Mouse (Mus musculus): ENCODE measurements around the gene Ncl. TPM values are rescaled to one million over a fixed set of nuclear protein-coding genes. Genes with fewer than 3 reads are reported as not detected.

Ncl gene
- total RNA-seq (2021): 100 to 1,000 TPM in 1 of 2 experiments, 10 to 100 TPM in 1; 79.3 to 101 TPM
- long read RNA-seq, experiment 1, full-length matches to known transcripts: 41 of 69 reads
- long read RNA-seq, experiment 1, partial matches to known transcripts: 21 of 69 reads
- long read RNA-seq, experiment 1, other reads (novel, unspliced or antisense): 7 of 69 reads
- long read RNA-seq, experiment 2, full-length matches to known transcripts: 55 of 104 reads
- long read RNA-seq, experiment 2, partial matches to known transcripts: 37 of 104 reads
- long read RNA-seq, experiment 2, other reads (novel, unspliced or antisense): 12 of 104 reads

GRCm38 (mm10) chr1:86358906-86359797 lies at the start of gene Ncl:
Ncl (minus strand) TSS chr1:86359400.
- peak; percentile 94 to 96 for DNase-seq
- intact Hi-C loops (cut with DNase I): no loop called here

GRCm38 (mm10) chr1:86408515-86408914 lies 49.3 kb upstream of the Ncl start:
- intact Hi-C loops (cut with DNase I): no loop called here
- DNase-seq: no peak

- DNase-seq: no peak
- intact Hi-C loops (cut with DNase I): no loop called here
Observed at GRCm38 (mm10) chr1:86406914-86407313, 47.7 kb upstream of the Ncl start.

- intact Hi-C loops (cut with DNase I): no loop called here
- no peak for DNase-seq
Observed at GRCm38 (mm10) chr1:86406313-86406712, 47.1 kb upstream of the Ncl start.

GRCm38 (mm10) chr1:86404834-86405233 lies 45.6 kb upstream of the Ncl start:
- intact Hi-C loops (cut with DNase I): no loop called here
- DNase-seq: no peak

GRCm38 (mm10) chr1:86400096-86400754 lies 41.0 kb upstream of the Ncl start:
- DNase-seq: no peak

GRCm38 (mm10) chr1:86399322-86399721 lies 40.1 kb upstream of the Ncl start:
- intact Hi-C loops (cut with DNase I): no loop called here
- DNase-seq: no peak

More at GRCm38 (mm10) chr1:86400096-86400754, 41.0 kb upstream of the Ncl start:
- intact Hi-C loops (cut with DNase I): no loop called here

GRCm38 (mm10) chr1:86398222-86398621 lies 39.0 kb upstream of the Ncl start:
- DNase-seq: no peak
- intact Hi-C loops (cut with DNase I): no loop called here

- intact Hi-C loops (cut with DNase I): no loop called here
- no peak for DNase-seq
Observed at GRCm38 (mm10) chr1:86397621-86398020, 38.4 kb upstream of the Ncl start.

GRCm38 (mm10) chr1:86395897-86396296 lies 36.7 kb upstream of the Ncl start:
- DNase-seq: no peak
- intact Hi-C loops (cut with DNase I): no loop called here

- no peak for DNase-seq
- intact Hi-C loops (cut with DNase I): no loop called here
Observed at GRCm38 (mm10) chr1:86394246-86394645, 35.0 kb upstream of the Ncl start.

- DNase-seq: no peak
- intact Hi-C loops (cut with DNase I): no loop called here
Observed at GRCm38 (mm10) chr1:86393219-86393618, 34.0 kb upstream of the Ncl start.

GRCm38 (mm10) chr1:86391425-86391824 lies 32.2 kb upstream of the Ncl start:
- DNase-seq: no peak
- intact Hi-C loops (cut with DNase I): no loop called here

- peak; percentile 38 to 56 for DNase-seq
- intact Hi-C loops (cut with DNase I): loop anchor here (2.0 kb wide), 1 partner anchor 40 kb away; no protein-coding TSS in a partner anchor
Observed at GRCm38 (mm10) chr1:86389230-86389629, 30.0 kb upstream of the Ncl start.

- intact Hi-C loops (cut with DNase I): no loop called here
- DNase-seq: peak in 1 of 2 experiments; percentile 19
Observed at GRCm38 (mm10) chr1:86381027-86381426, 21.8 kb upstream of the Ncl start.

GRCm38 (mm10) chr1:86379161-86379569 lies 20.0 kb upstream of the Ncl start:
- intact Hi-C loops (cut with DNase I): no loop called here
- peak in 1 of 2 experiments; percentile 13 for DNase-seq

- DNase-seq: no peak
Observed at GRCm38 (mm10) chr1:86378662-86379061, 19.5 kb upstream of the Ncl start.

GRCm38 (mm10) chr1:86376354-86376753 lies 17.2 kb upstream of the Ncl start:
- intact Hi-C loops (cut with DNase I): no loop called here
- DNase-seq: no peak

More at GRCm38 (mm10) chr1:86378662-86379061, 19.5 kb upstream of the Ncl start:
- intact Hi-C loops (cut with DNase I): no loop called here

- peak; percentile 36 to 46 for DNase-seq
- intact Hi-C loops (cut with DNase I): loop anchor here (5.0 kb wide), 1 partner anchor 165 kb away; no protein-coding TSS in a partner anchor
Observed at GRCm38 (mm10) chr1:86371997-86372396, 12.8 kb upstream of the Ncl start.

GRCm38 (mm10) chr1:86368086-86368485 lies 8.9 kb upstream of the Ncl start:
- no peak for DNase-seq
- intact Hi-C loops (cut with DNase I): loop anchor here (2.0 kb wide), 1 partner anchor 19 kb away; no protein-coding TSS in a partner anchor

- intact Hi-C loops (cut with DNase I): no loop called here
- no peak for DNase-seq
Observed at GRCm38 (mm10) chr1:86363671-86364070, 4.5 kb upstream of the Ncl start.
